Mouse (Mus musculus) thymus, postnatal 0 days (tissue): ENCODE results near the gene Timm17a. TPM values are rescaled to one million over a fixed set of nuclear protein-coding genes. Genes with fewer than 3 reads are reported as not detected.

Experiments
- DNase-seq: peaks from one replicate; pipeline ENCODE4 v3.0.0-alpha.2; 2015; ENCODE audit warnings: low spot score
- polyA plus RNA-seq: library from polyadenylated mRNA; unstranded; fragments of >200 nt; fragmentation: Nextera tagmentation; extraction: Ambion mirVana; gene quantifications from 2 replicates; pipeline ENCODE4 v1.2.1, GENCODE M21; 2015

Timm17a gene
- polyA plus RNA-seq, 1 experiment from 2014 or later, result 235 TPM

- no peak for DNase-seq
Observed at GRCm38 (mm10) chr1:135281841-135282240, 31.7 kb downstream of the Timm17a start.

- DNase-seq, result no peak
Observed at GRCm38 (mm10) chr1:135280646-135281045, 32.9 kb downstream of the Timm17a start.

- DNase-seq, result no peak
Observed at GRCm38 (mm10) chr1:135271371-135271770, 42.2 kb downstream of the Timm17a start.

- peak; percentile 24 for DNase-seq
Observed at GRCm38 (mm10) chr1:135267663-135268446, 45.7 kb downstream of the Timm17a start.

- no peak for DNase-seq
Observed at GRCm38 (mm10) chr1:135265834-135266233, 47.7 kb downstream of the Timm17a start.

- no peak for DNase-seq
Observed at GRCm38 (mm10) chr1:135263316-135263715, 50.3 kb downstream of the Timm17a start.

- DNase-seq, result no peak
Observed at GRCm38 (mm10) chr1:135262329-135262728, 51.2 kb downstream of the Timm17a start.

GRCm38 (mm10) chr1:135260931-135261330 is 52.6 kb downstream of the Timm17a start:
- no peak for DNase-seq

- peak; percentile 70 for DNase-seq
Observed at GRCm38 (mm10) chr1:135259128-135259436, 54.5 kb downstream of the Timm17a start.

- DNase-seq, result no peak
Observed at GRCm38 (mm10) chr1:135258380-135259127, 55.0 kb downstream of the Timm17a start, which contains the start of gene Elf3. TSS of gene Elf3 (minus strand) at chr1:135258568.

- DNase-seq, result no peak
Observed at GRCm38 (mm10) chr1:135256299-135256698, 57.3 kb downstream of the Timm17a start.

GRCm38 (mm10) chr1:135252854-135253253 is 60.7 kb downstream of the Timm17a start:
- no peak for DNase-seq

GRCm38 (mm10) chr1:135251405-135251804 is 62.2 kb downstream of the Timm17a start:
- no peak for DNase-seq

GRCm38 (mm10) chr1:135250706-135251105 is 62.9 kb downstream of the Timm17a start:
- DNase-seq, result no peak

- DNase-seq, result no peak
Observed at GRCm38 (mm10) chr1:135248434-135248850, 65.1 kb downstream of the Timm17a start.

Other genes with a start within 250 kb of the Timm17a start
- 0.12 and 0.31 TPM in 2 replicates for gene Lgr6, start 208.5 kb downstream of the Timm17a start, polyA plus RNA-seq
- gene Ptpn7, start 181.1 kb downstream of the Timm17a start, polyA plus RNA-seq, result 108 and 118 TPM in 2 replicates
- gene Arl8a, start 167.0 kb downstream of the Timm17a start, polyA plus RNA-seq, result 32.6 and 34.8 TPM in 2 replicates
- gene Gpr37l1, start 146.1 kb downstream of the Timm17a start, polyA plus RNA-seq, result 0.09 and 0.13 TPM in 2 replicates
- gene Elf3, start 55.2 kb downstream of the Timm17a start, polyA plus RNA-seq, result 4.4 and 5.0 TPM in 2 replicates
- 58.1 and 66.1 TPM in 2 replicates for gene Rnpep, start 29.7 kb downstream of the Timm17a start, polyA plus RNA-seq
- gene Lmod1, start 11.0 kb upstream of the Timm17a start, polyA plus RNA-seq, result 0.55 and 0.89 TPM in 2 replicates
- 11.0 and 14.5 TPM in 2 replicates for gene Shisa4, start 61.5 kb upstream of the Timm17a start, polyA plus RNA-seq
- 45.0 and 51.9 TPM in 2 replicates for gene Ipo9, start 116.7 kb upstream of the Timm17a start, polyA plus RNA-seq